Mouse (Mus musculus) hindbrain, postnatal 0 days (tissue): ENCODE measurements around the gene Chd3. TPM values are rescaled to one million over a fixed set of nuclear protein-coding genes. Genes with fewer than 3 reads are reported as not detected.

Experiments
- ATAC-seq: fragments of 200-750 bp; cut with Nextera tagmentation; 2 replicates; pipeline ENCODE4 v1.8.0; 2017; ENCODE audit warnings: mild to moderate bottlenecking, moderate TSS enrichment, moderate library complexity
- DNase-seq: peaks from one replicate; pipeline ENCODE4 v3.0.0-alpha.2; 2015; ENCODE audit warnings: low spot score
- H3K27ac ChIP-seq: fragments of 300-500 bp; sonication (generic); 2 replicates; pipeline ENCODE4 v1.5.1; 2014; ENCODE audit warnings: mild to moderate bottlenecking
- H3K27me3 ChIP-seq: fragments of 300-500 bp; sonication (generic); 2 replicates; pipeline ENCODE4 v1.6.1; 2014; ENCODE audit warnings: low read length, mixed read lengths; ENCODE audit not compliant: insufficient read depth
- H3K36me3 ChIP-seq: fragments of 300-500 bp; sonication (generic); 2 replicates; pipeline ENCODE4 v1.6.1; 2014; ENCODE audit warnings: low read length, mixed read lengths; ENCODE audit not compliant: insufficient read depth
- H3K4me1 ChIP-seq: fragments of 300-500 bp; sonication (generic); 2 replicates; pipeline ENCODE4 v1.6.1; 2014; ENCODE audit warnings: antibody characterized with exemption, low read length, mixed read lengths; ENCODE audit not compliant: insufficient read depth
- H3K4me2 ChIP-seq: fragments of 300-500 bp; sonication (generic); 2 replicates; pipeline ENCODE4 v1.6.1; 2014; ENCODE audit warnings: low read depth, mild to moderate bottlenecking, low read length, moderate library complexity, mixed read lengths
- H3K4me3 ChIP-seq: fragments of 300-500 bp; sonication (generic); 2 replicates; pipeline ENCODE4 v1.5.1; 2014; ENCODE audit warnings: low read length
- H3K9ac ChIP-seq: fragments of 300-500 bp; sonication (generic); replicated peaks from 2 replicates; pipeline ENCODE4 v1.6.1; 2014; ENCODE audit warnings: mild to moderate bottlenecking, low read length, moderate library complexity, mixed read lengths
- H3K9me3 ChIP-seq: fragments of 300-500 bp; sonication (generic); 2 replicates; pipeline ENCODE4 v1.6.1; 2016; ENCODE audit warnings: low read length, mixed read lengths
- CTCF ChIP-seq: IDR thresholded peaks from 2 replicates; pipeline ENCODE4 v1.5.1; 2016; ENCODE audit warnings: antibody characterized with exemption, control low read depth, low read depth
- WGBS: fragments of 180-500 bp; shearing (Covaris S2); extraction: QIAGEN DNeasy Blood & Tissue Kit; methylation state at CpG from one replicate; pipeline ENCODE4 v1.1.7; 2014; 5-methylcytosine and 5-hydroxymethylcytosine counted together
- polyA plus RNA-seq: library from polyadenylated mRNA; unstranded; fragments of >200 nt; fragmentation: Nextera tagmentation; extraction: Ambion mirVana; gene quantifications from 2 replicates; pipeline ENCODE4 v1.2.1, GENCODE M21; 2015
- total RNA-seq: library from RNA; depleted of rRNA; stranded (reverse); fragments of >200 nt; gene quantifications from 2 replicates; pipeline ENCODE4 v1.2.3, GENCODE M21; 2014

Gene Chd3
- total and polyA plus RNA-seq, 2 experiments from 2014 or later = 46.6 to 252 TPM

DNA sequence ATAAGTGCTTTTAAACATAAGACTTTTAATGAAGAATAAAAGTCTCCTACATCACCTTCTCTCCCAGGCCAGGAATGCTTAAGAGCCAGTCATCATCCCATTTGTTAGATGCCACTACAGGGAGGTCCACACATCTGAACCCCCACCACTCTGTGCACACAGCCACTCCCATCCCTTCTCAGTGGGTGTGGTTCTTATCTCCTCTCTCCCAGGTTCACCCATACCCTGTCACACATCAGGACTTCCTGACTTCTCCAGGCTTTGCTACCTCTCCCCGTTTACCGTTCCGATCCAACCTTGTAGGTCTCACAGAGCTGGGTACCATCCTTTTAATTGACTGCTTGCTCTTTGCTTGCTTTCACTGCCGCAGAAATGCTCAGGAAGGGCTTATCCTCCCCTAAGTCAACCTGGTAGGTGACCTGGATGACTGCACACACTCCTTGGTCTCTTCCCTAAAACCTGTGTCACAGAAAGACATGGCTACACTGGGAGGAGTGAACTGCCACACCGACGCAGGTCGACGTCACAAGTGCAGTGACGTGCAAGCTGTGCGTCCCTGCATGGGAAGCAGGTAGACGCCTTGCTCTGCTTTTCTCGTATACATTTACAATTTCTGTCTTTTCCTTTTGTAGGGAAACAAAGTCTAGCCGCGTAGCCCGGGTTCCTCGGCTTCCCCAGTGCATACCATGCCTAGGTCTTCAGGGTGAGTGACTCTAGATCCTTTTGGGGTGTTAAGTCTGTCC, 4.2 kb upstream of the Chd3 start:
- no peak for ATAC-seq
- no peak overlapping the region for H3K9ac ChIP-seq
- H3K27me3 ChIP-seq = no peaks in the 10 kb centered on the region
- peaks cover 7% of the 10 kb centered on the region; the same call in 1 of the 2 replicates for H3K4me1 ChIP-seq
- no peak overlapping the region for H3K4me3 ChIP-seq
- no peak overlapping the region for H3K27ac ChIP-seq
- DNase-seq = no peak
- TF ChIP-seq CTCF = no peak
- H3K36me3 ChIP-seq = no peaks in the 10 kb centered on the region; the same call in 1 of the 2 replicates
- no peaks in the 10 kb centered on the region for H3K9me3 ChIP-seq
- 94% methylated on average over 16 of the region's 16 CpGs for WGBS
- no peak overlapping the region for H3K4me2 ChIP-seq

DNA sequence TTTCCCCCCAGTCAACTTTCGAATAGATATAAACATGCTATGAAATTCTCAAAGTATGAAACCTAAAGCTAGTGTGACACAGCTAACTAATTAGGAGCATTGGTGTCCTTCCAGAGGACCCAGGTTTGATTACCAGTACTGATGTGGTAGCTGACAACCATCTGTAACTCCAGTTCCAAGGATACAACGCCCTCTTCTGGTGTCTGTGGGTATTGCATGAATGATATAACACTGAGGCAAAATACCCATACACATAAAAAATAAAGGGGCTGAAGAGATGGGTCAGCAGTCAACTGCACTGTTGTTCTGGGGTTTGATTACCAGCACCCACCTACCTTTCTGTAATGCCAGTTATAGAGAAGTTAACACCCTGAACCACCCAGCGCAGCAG, 3.6 kb upstream of the Chd3 start:
- DNase-seq = no peak
- peaks cover 7% of the 10 kb centered on the region; the same call in 1 of the 2 replicates for H3K4me1 ChIP-seq
- ATAC-seq = no peak
- no peaks in the 10 kb centered on the region; the same call in 1 of the 2 replicates for H3K36me3 ChIP-seq
- no peaks in the 10 kb centered on the region for H3K9me3 ChIP-seq
- H3K4me3 ChIP-seq = no peak overlapping the region
- H3K27ac ChIP-seq = peak overlapping the region; percentile 70; the same call in 1 of the 2 replicates
- H3K9ac ChIP-seq = no peak overlapping the region
- peak; percentile 66 for TF ChIP-seq CTCF
- WGBS = 65% methylated on average over 3 of the region's 3 CpGs
- H3K27me3 ChIP-seq = no peaks in the 10 kb centered on the region
- no peak overlapping the region for H3K4me2 ChIP-seq

DNA sequence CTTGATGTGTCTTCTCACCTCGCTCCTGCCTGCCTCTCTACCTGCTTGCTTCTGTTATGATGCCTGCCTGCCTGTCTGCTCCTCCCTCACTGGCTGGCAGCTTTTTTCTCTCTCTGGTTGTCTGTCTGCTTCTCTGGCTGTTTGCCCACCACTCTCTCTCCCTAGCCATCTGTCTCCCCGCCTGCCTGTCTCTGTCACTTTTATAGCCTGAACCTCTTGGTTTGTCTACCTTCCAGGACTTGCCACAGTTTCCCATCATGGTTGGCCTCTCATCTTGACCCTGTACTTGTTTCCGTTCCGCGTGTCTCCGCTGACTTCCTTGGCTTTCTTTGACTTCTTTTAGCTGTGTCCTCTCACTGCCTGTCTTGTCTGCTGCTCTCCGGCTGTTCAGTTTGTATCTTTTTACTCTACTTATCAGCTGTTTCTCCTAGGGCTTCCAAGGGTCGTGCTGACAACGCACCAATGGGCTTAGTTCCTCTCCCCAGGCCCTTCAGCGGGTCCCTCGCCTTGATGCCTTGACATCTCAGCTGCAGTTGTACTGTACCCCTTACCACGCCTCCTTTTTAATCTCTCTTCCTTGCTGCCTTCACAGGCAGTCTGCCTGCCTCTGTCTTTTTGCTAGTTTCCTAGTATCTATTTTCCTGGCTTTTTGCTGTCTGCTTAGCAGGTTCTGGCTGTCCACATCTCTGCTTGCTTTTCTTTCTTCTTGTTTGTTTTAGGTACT, 3.0 kb upstream of the Chd3 start:
- 26% methylated on average over 12 of the region's 12 CpGs for WGBS
- peak overlapping the region; percentile 70 for H3K27ac ChIP-seq
- H3K27me3 ChIP-seq = no peaks in the 10 kb centered on the region
- H3K36me3 ChIP-seq = no peaks in the 10 kb centered on the region; the same call in 1 of the 2 replicates
- H3K4me1 ChIP-seq = peaks cover 7% of the 10 kb centered on the region; the same call in 1 of the 2 replicates
- H3K4me2 ChIP-seq = peak overlapping the region; percentile 36
- H3K9ac ChIP-seq = no peak overlapping the region
- H3K9me3 ChIP-seq = no peaks in the 10 kb centered on the region
- TF ChIP-seq CTCF = no peak
- DNase-seq = peak; percentile 69
- no peak overlapping the region for H3K4me3 ChIP-seq
- no peak for ATAC-seq

DNA sequence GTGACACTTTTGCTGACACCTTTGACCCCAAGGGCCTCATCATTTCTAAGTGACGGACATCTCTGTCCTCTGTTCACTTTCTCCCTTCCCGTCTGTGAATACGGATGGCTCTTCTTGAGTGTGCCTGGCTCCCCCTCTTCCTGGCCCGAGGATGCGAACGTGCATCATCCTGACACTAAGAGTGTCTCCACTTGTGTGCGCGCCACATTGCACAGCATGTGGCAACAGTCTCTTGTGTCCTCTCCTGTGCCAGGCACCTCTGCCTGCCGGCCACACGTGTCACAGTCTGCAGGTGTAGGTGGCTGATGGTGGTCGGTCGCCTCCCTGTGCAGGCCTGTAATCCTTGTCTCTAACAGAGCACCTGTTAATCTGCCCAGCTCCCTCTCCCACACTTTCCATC, 2.4 kb upstream of the Chd3 start:
- H3K36me3 ChIP-seq = no peaks in the 10 kb centered on the region; the same call in 1 of the 2 replicates
- peaks cover 7% of the 10 kb centered on the region; the same call in 1 of the 2 replicates for H3K4me1 ChIP-seq
- no peaks in the 10 kb centered on the region for H3K27me3 ChIP-seq
- no peak for TF ChIP-seq CTCF
- DNase-seq = no peak
- H3K9ac ChIP-seq = no peak overlapping the region
- H3K9me3 ChIP-seq = no peaks in the 10 kb centered on the region
- peak overlapping the region; percentile 36 for H3K4me2 ChIP-seq
- H3K27ac ChIP-seq = peak overlapping the region; percentile 70
- WGBS = 24% methylated on average over 12 of the region's 12 CpGs
- no peak for ATAC-seq
- H3K4me3 ChIP-seq = no peak overlapping the region

DNA sequence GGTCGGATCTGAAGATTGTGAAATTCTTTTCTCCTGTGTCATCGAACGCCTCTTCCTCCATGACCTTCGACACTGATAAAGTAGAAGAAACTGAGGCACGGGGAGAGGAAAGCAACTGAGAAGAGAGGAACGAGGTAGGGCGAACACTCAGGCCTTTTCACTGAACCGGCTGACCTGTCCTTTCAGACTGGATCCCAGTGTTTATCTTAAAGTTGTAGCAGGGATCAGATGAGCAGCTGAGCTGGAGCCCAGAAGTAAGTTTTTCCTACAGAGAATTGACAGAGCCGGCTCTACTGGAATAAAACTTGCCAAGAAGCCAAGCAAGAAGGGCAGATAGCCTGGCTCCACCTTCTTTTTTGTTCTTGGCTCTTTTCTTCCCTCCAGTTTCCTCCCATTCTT, 1.6 kb upstream of the Chd3 start:
- H3K27ac ChIP-seq = peak overlapping the region; percentile 70; the same call in 1 of the 2 replicates
- H3K36me3 ChIP-seq = no peaks in the 10 kb centered on the region; the same call in 1 of the 2 replicates
- TF ChIP-seq CTCF = no peak
- WGBS = 15% methylated on average over 9 of the region's 9 CpGs
- ATAC-seq (no peak), DNase-seq (no peak)
- no peak overlapping the region for H3K9ac ChIP-seq
- no peak overlapping the region for H3K4me3 ChIP-seq
- H3K9me3 ChIP-seq = no peaks in the 10 kb centered on the region
- peaks cover 11% of the 10 kb centered on the region for H3K4me1 ChIP-seq
- H3K27me3 ChIP-seq = no peaks in the 10 kb centered on the region
- peak overlapping the region; percentile 36 for H3K4me2 ChIP-seq

DNA sequence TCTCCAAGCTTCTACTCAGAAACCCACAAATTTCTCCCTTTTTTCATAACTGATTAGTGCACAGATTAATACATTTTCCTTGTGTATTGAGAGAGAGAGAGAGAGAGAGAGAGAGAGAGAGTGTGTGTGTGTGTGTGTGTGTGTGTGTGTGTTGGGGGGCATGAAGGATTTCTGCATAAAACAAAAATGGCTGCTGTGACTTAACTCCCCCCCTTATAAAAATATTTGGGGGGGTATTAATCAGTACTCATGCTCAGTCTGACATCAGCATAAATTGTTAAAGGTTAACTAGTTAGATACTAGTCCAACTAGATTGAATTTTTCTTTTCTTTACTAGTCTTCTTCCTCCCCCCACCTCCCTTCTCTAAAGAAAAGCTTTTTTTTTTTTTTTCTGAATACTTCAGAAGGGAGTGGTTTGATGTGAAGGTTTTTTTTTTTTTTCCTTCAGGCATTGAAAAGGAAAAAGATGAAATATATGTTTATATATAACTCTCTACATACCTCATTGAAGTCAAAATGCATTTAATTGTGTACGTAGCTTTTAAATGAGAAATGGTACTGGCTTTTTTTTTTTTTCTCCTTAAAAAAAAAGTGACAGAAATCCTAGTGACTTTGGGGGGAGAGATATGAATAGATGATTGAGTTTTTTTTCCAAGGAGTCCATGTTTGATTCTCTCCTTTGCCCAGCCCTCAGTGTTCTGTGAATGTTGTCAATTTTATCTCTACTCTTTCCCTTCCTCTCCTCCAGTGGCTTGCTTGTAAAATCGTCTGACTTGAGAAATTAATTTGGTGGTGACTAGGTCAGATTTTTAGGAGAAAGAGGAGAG, 997 bp upstream of the Chd3 start:
- Histone ChIP-seq H3K9ac (peak overlapping the region; percentile 99; the same call in 1 of the 2 replicates), H3K36me3 (no peaks in the 10 kb centered on the region), H3K4me3 (peak overlapping the region; percentile 79), H3K4me2 (peak overlapping the region; percentile 93), H3K9me3 (no peaks in the 10 kb centered on the region), H3K27me3 (no peaks in the 10 kb centered on the region), H3K27ac (peak overlapping the region; percentile 98), H3K4me1 (peaks cover 18% of the 10 kb centered on the region)
- no peak for TF ChIP-seq CTCF
- WGBS = 22% methylated on average over 2 of the region's 2 CpGs
- ATAC-seq = no peak
- DNase-seq = peak; percentile 27
